Mouse (Mus musculus) frontal cortex, postnatal 10 days (tissue): ENCODE data around the gene Psd4.

Experiments
- DNase-seq, 2 experiments: peaks; one replicate each; pipeline ENCODE4 v3.0.0; 2022; ENCODE audit warnings: low spot score in 2 of 2, mixed read lengths in 1 of 2

The Psd4 gene

GRCm38 (mm10) chr2:24386158-24386963 is 19.0 kb downstream of the Psd4 start:
- no peak for DNase-seq

GRCm38 (mm10) chr2:24386964-24387320 is 19.6 kb downstream of the Psd4 start:
- DNase-seq: no peak

GRCm38 (mm10) chr2:24387361-24388283 is 20.2 kb downstream of the Psd4 start:
- peak in 1 of 2 experiments; percentile 34 for DNase-seq

GRCm38 (mm10) chr2:24393251-24393650 is 25.9 kb downstream of the Psd4 start:
- no peak for DNase-seq

- DNase-seq: no peak
These were observed 29.7 kb downstream of the Psd4 start for GRCm38 (mm10) chr2:24397115-24397514.

- DNase-seq: no peak
These were observed 33.3 kb downstream of the Psd4 start for GRCm38 (mm10) chr2:24400711-24401110.

- peak in 1 of 2 experiments; percentile 56 for DNase-seq
These were observed 38.1 kb downstream of the Psd4 start for GRCm38 (mm10) chr2:24405345-24406012.

- peak in 1 of 2 experiments; percentile 22 for DNase-seq
These were observed 40.5 kb downstream of the Psd4 start for GRCm38 (mm10) chr2:24407701-24408485.

GRCm38 (mm10) chr2:24409166-24409565 is 41.8 kb downstream of the Psd4 start:
- DNase-seq: peak; percentile 39 to 70

- no peak for DNase-seq
These were observed 45.8 kb downstream of the Psd4 start for GRCm38 (mm10) chr2:24413172-24413571.

GRCm38 (mm10) chr2:24413677-24414076 is 46.3 kb downstream of the Psd4 start:
- DNase-seq: no peak

GRCm38 (mm10) chr2:24416668-24417067 is 49.3 kb downstream of the Psd4 start:
- DNase-seq: no peak

- no peak for DNase-seq
These were observed 49.7 kb downstream of the Psd4 start for GRCm38 (mm10) chr2:24417106-24417505.

- DNase-seq: no peak
These were observed 50.2 kb downstream of the Psd4 start for GRCm38 (mm10) chr2:24417564-24417963.

GRCm38 (mm10) chr2:24421211-24421863 is 54.0 kb downstream of the Psd4 start:
- no peak for DNase-seq

GRCm38 (mm10) chr2:24422815-24423214 is 55.4 kb downstream of the Psd4 start:
- no peak for DNase-seq

GRCm38 (mm10) chr2:24425630-24426029 is 58.2 kb downstream of the Psd4 start:
- no peak for DNase-seq

GRCm38 (mm10) chr2:24427866-24428675 is 60.7 kb downstream of the Psd4 start:
- no peak for DNase-seq

GRCm38 (mm10) chr2:24429806-24430205 is 62.4 kb downstream of the Psd4 start:
- DNase-seq: no peak

- DNase-seq: no peak
These were observed 67.3 kb downstream of the Psd4 start for GRCm38 (mm10) chr2:24434670-24435069.
